Mouse (Mus musculus) heart, postnatal 10 days (tissue): Measurements from ENCODE around the gene Saysd1. TPM values are rescaled to one million over a fixed set of nuclear protein-coding genes. Genes with fewer than 3 reads are reported as not detected.

ENCODE experiments used
- DNase-seq, 2 experiments: peaks; one replicate each; pipeline ENCODE4 v3.0.0; 2021
- intact Hi-C: fragments of 180-260 bp; cut with DNase I; formaldehyde crosslinking; loops from one replicate; pipeline ENCODE4 v1.15.1; 2025
- total RNA-seq, 2 experiments: library from RNA; stranded (reverse); gene quantifications; 2 replicates each; pipeline ENCODE4 v1.2.3; 2021

Saysd1 gene
- total RNA-seq, 2 experiments from 2014 or later: 2.5 to 2.8 TPM

DNA sequence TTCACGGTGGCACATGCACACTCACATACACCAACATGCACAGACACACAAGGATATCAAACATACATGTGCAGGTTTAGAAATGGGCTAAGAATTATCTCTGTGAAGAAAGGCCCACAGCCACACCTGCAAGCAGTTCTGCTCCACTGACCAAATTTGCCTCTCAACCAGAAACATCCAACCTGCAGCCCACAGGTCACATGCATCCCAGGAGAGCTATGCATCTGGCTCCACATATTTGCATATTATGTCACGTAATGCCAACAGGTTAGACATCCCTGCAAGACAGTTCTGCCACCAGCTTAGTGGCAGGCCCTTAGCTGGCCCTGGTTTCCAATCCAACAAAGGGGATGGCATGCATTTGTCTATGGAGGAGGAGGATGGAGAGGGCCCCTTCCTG lies 29.7 kb upstream of the Saysd1 start:
- DNase-seq: no peak
- intact Hi-C loops: loop anchor here (5.0 kb wide), 1 partner anchor 46 kb away; no protein-coding TSS in a partner anchor

GRCm38 (mm10) chr14:20165413-20165812 lies 27.1 kb upstream of the Saysd1 start:
- intact Hi-C loops: loop anchor here (5.0 kb wide), 1 partner anchor 43 kb away; no protein-coding TSS in a partner anchor

GRCm38 (mm10) chr14:20164438-20164837 lies 26.1 kb upstream of the Saysd1 start:
- intact Hi-C loops: no loop called here
- no peak for DNase-seq

More at GRCm38 (mm10) chr14:20165413-20165812, 27.1 kb upstream of the Saysd1 start:
- DNase-seq: peak; percentile 71 to 72

GRCm38 (mm10) chr14:20162686-20163085 lies 24.4 kb upstream of the Saysd1 start:
- peak; percentile 24 to 35 for DNase-seq
- intact Hi-C loops: no loop called here

GRCm38 (mm10) chr14:20158727-20159681 lies 20.7 kb upstream of the Saysd1 start:
- intact Hi-C loops: no loop called here

DNA sequence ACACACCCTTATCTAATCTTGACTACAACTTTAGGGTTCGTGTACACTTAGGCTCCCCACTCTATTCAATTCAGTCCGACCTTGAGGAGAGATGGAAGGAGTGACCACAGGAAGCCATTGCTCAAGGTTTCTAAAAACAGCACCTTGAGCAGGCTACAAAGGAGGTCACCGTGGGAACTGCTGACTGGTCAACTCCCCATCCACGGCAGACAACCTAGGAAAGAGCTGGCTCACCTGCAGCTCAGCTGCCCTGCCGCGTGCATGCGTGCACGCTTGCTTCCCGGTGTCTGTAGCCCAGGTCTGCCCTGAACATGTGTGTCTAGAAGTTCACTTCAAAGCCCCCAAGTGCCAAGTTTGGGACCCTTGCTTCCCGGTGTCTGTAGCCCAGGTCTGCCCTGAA lies 19.3 kb upstream of the Saysd1 start:
- intact Hi-C loops: no loop called here
- no peak for DNase-seq

More at GRCm38 (mm10) chr14:20158727-20159681, 20.7 kb upstream of the Saysd1 start:
- DNase-seq: peak in 1 of 2 experiments; percentile 15

- intact Hi-C loops: no loop called here
- no peak for DNase-seq
Measured at GRCm38 (mm10) chr14:20155718-20156117, 17.4 kb upstream of the Saysd1 start.

DNA sequence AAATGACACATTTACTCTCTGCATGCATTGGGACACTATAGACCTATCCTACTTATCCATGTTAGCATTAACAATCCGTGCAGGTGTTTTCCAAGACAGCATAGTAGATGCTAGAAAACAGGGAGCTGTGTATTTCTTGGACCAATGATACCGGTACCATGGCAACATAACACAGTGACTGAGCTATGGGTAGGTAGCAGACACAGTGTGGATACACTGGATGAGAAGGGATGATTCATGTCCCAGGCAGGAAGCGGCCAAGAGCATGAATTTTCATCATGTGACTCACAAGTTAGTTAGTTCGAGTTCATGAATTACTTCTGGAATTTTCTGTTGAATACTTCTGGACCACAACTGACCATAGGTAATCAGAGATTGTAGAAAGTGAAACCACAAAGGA lies 16.6 kb upstream of the Saysd1 start:
- no peak for DNase-seq
- intact Hi-C loops: no loop called here

DNA sequence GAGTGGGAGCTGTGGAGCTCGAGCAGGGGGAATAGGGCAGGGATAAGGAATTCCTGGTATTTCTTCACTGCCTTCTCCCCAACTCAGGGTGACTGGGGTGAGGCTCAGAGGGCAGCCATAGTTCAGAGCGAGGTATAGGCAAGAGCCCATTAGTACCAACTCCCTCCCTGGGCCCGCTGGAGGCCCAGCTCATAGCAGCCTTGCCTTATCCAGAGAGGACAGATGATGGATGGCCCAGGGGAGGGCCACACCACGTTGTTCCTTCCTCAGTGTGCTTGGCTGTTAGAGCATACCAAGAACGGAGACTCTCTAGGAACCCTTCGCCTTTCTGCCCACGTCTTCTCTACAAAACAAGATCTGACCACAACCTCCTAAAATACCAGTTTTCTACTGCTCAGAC lies 15.9 kb upstream of the Saysd1 start:
- DNase-seq: no peak
- intact Hi-C loops: no loop called here

GRCm38 (mm10) chr14:20149127-20150080 lies 11.1 kb upstream of the Saysd1 start:
- intact Hi-C loops: no loop called here
- no peak for DNase-seq

- no peak for DNase-seq
- intact Hi-C loops: no loop called here
Measured at GRCm38 (mm10) chr14:20148514-20148913, 10.2 kb upstream of the Saysd1 start.

DNA sequence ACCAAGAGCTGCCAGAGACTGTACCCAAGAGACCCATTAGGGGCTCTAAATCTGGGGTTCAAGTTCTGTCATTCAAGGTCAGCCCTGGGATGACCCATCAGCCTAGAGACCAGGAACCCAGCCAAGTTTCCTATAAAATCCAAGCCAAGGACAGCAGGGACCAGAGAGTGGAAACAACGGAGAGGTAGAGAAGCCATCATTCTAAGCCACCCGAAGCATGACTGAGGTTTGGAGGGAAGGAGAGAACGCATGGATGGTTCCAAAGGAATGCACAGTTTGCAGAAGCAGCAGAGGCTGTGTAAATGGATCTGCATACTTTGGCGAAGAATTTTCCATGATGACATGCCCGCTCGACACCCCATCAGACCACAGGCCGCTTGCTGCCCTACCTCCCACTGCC lies 9.5 kb upstream of the Saysd1 start:
- intact Hi-C loops: no loop called here
- no peak for DNase-seq

DNA sequence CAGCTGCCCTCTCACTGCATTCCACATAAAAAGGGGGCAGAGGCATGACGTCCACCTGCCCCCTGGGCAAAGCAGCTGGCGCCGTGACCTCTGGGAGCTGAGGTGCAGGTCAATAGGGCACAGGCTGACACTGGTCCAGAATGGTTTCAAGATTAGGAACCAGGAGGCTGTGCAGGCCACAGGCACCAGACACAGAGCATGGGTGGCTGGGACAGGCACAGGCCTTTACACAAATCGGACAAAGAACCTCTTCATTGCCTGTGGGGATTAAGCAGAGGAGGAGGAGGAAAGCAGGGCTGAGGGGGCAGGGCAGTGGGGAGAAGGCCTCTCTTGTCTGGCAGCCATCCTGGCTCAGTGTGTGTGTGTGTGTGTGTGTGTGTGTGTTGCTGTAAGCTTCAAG lies 5.8 kb upstream of the Saysd1 start:
- DNase-seq: no peak
- intact Hi-C loops: no loop called here

DNA sequence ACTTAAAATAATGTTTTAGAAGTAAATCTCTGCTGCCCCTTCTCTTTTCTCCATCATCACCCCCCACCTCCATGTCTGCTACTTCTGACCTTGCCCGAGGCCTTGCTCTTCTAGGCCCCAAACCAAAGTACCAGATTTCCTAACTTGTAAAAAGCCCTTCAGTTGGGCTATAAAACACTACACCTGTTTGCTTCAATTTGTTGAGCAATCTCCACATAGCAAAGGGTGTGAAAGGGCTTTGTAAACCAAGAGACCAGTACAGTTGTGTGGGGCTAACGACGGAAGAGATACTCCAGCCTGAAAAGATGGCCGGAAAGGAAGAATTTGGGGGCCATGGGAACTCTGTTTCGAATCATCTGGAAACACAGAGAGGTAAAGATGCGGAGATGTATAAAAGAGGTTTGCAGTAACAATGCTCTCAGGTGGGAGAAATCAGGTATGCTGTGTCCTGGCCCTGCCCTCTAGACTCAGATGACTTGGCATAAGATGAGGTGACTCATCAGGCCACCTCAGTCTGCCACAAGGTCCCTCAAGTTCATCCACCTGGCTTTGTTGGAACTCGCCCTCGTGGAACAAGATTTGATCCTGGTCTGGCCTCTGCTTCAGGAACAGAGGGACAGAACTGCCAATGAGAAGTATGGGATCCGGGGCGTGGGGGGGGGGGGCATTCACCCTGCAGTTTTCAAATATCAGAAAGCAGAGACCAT lies 3.2 kb downstream of the Saysd1 start:
- intact Hi-C loops: no loop called here
- DNase-seq: no peak

DNA sequence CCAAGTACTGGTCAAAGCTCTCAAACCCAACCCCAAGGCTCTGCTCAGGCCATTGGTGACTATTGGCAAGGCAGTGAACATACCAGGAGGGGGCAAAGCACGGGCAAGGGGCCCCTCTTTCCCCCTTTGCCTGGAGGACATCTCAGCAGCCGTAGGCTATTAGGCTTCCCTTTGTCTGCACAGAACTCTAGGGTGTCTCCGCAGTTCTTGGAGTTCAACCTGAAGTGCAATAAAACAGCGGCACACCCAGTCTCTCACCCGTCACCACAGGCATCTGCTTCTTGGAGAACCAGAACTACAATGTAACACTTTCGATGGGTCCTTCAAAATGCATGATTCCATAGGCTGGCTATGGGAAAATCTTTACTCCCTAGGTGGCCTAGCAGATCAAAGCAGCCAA lies 10.2 kb downstream of the Saysd1 start:
- intact Hi-C loops: no loop called here
- DNase-seq: no peak

DNA sequence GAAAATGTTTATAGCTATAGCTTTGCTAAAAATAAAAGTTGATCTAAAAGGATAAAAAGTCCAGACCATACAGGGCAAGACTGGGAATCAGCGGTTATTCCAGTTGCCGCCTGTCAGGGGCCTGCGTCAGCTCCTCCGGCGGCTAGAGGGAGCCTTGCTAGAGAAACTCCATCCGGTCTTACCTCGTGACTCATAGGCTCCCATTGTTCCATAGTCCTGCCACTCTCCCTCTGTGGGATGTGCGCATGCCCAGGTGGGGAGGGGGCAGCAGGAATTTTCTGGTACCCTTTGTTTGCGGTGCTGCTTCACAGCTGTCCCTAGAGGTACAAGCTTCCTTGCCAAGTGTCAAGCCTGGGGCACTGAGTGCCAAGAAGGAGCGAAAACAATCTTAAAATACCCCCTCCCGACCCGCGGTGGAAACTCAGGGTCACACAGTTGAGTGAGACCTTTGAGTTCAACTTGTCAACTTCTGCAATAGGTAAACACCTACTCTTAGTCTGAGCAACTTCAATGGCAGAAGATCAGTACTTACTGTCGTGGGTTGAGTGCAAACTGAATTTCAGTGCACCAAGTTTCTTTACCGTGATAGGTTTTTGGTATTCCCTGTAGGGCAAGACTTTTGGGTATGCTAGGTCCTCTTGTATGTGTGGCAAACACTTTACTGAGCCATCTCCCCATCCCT lies 10.8 kb downstream of the Saysd1 start:
- no peak for DNase-seq
- intact Hi-C loops: no loop called here

- DNase-seq: no peak
- intact Hi-C loops: loop anchor here (5.0 kb wide), 1 partner anchor 46 kb away; no protein-coding TSS in a partner anchor
Measured at GRCm38 (mm10) chr14:20120868-20121267, 17.5 kb downstream of the Saysd1 start.

DNA sequence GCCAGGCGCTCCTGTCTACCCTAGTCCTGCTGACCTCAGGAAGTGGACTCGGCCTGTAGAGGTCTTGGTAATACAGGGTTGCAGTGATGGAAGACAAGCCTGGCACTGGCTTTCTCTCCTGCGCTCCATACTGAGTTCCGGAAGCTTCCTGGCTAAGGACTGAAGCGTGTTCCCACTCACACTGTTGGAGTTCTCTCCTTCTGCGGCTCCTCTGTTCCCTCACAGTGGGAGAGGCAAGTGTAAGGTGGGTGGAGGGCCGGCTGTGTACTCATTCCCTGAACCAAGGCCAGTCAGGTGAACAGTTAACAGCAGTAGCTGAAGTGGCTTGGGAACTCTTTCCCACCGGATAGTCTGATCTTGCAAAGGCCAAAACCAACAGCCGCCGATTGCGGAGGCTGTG lies 18.3 kb downstream of the Saysd1 start:
- DNase-seq: no peak
- intact Hi-C loops: loop anchor here (5.0 kb wide), 1 partner anchor 47 kb away; no protein-coding TSS in a partner anchor

GRCm38 (mm10) chr14:20116149-20116605 lies 22.2 kb downstream of the Saysd1 start:
- DNase-seq: peak; percentile 24 to 49
- intact Hi-C loops: loop anchor here (5.0 kb wide), 1 partner anchor 66 kb away; the partner anchor contains the start of gene Kcnk5
